Mouse (Mus musculus): ENCODE data around the gene Sema3e. TPM values are rescaled to one million over a fixed set of nuclear protein-coding genes. Genes with fewer than 3 reads are reported as not detected.

Sema3e gene
- polyA plus RNA-seq, 1 experiment from 2014 or later: 18.9 TPM

DNA sequence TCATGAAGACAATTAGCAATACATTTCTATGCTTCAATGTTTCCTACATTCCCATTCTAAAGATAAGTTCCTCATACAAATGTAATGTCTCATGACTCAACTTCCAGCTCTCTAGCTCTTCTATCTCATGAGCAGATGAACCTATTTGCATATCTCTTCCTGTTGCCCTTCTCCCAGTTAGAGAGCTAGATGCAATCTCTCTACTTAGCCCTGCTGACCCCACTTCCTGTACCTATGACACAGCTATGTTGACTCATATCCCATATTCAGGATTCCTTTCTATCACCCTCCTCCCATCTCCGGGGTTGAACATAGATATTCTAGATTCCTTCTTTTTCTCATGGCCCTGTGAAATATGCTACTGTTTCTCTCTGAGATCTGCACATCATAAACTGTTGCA lies 38.0 kb upstream of the Sema3e start:
- Histone ChIP-seq H3K4me1 (ENCODE audit: insufficient read depth, low read depth, low read length) (peaks cover 13% of the 10 kb centered on the region; the same call in 1 of the 2 replicates), H3K36me3 (ENCODE audit: insufficient read depth, low read length) (no peaks in the 10 kb centered on the region), H3K9ac (replicated peaks; ENCODE audit: low read depth) (no peak overlapping the region), H3K27me3 (replicated peaks; ENCODE audit: insufficient read depth, low read length) (no peaks in the 10 kb centered on the region), H3K4me3 (ENCODE audit: low read depth, low read length) (no peak overlapping the region), H3K4me2 (replicated peaks; ENCODE audit: low read depth, low read length) (no peak overlapping the region), H3K27ac (ENCODE audit: low read length) (no peak overlapping the region), H3K9me3 (ENCODE audit: low read length) (no peaks in the 10 kb centered on the region)
- DNase-seq (ENCODE audit: low spot score) (no peak), ATAC-seq (no peak)
- 21% methylated on average over 1 of the region's 1 CpGs for WGBS
- TF ChIP-seq EP300 (IDR thresholded peaks at IDR 0.05): no peak

GRCm38 (mm10) chr5:13988023-13988422 lies 37.1 kb upstream of the Sema3e start:
- H3K27me3 ChIP-seq (replicated peaks; ENCODE audit: insufficient read depth, low read length): no peaks in the 10 kb centered on the region
- ATAC-seq (peak; percentile 41; the same call in 1 of the 2 replicates), DNase-seq (ENCODE audit: low spot score) (peak; percentile 19)
- H3K4me2 ChIP-seq (replicated peaks; ENCODE audit: low read depth, low read length): no peak overlapping the region
- peaks cover 5% of the 10 kb centered on the region; the same call in 1 of the 2 replicates for H3K4me1 ChIP-seq (ENCODE audit: insufficient read depth, low read depth, low read length)
- no peak overlapping the region for H3K9ac ChIP-seq (replicated peaks; ENCODE audit: low read depth)
- H3K9me3 ChIP-seq (ENCODE audit: low read length): no peaks in the 10 kb centered on the region
- 56% methylated on average over 2 of the region's 2 CpGs for WGBS
- no peaks in the 10 kb centered on the region for H3K36me3 ChIP-seq (ENCODE audit: insufficient read depth, low read length)
- TF ChIP-seq EP300 (IDR thresholded peaks at IDR 0.05) (no peak), CTCF (IDR thresholded peaks at IDR 0.05) (no peak)
- no peak overlapping the region for H3K4me3 ChIP-seq (ENCODE audit: low read depth, low read length)
- H3K27ac ChIP-seq (ENCODE audit: low read length): no peak overlapping the region

DNA sequence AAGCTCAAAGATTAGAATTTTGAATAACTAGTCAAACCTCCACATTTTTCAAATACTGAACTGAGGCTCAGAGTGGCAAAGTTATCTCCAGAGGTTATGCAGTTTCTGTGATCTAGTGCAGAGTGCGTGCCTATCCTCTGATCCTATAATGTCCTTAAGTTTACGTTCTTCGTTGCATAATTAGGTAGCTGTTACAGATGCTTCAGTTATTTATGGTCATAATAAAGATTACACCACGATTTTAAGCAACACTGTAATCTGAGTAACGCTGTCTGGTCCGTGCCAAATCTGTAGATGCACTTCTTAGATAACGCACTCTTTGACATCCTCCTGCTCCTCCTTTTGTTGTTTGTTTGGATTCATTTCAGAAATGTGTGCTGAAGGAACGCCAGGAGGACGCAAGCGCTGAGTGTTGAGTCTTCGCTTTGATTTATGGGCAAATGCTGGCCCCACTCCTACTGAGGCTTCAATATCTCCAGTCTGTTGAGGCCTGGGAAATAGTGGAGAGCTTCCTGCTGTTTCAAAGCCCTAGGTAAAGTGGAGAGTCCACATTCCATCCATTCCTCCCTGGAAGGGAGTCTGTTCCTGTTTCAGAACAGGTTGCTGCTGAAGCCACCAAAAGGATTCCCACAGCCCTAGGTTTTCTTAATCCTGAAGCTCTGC lies 32.2 kb upstream of the Sema3e start:
- peak; percentile 81 for DNase-seq (ENCODE audit: low spot score)
- Histone ChIP-seq H3K27me3 (replicated peaks; ENCODE audit: insufficient read depth, low read length) (no peaks in the 10 kb centered on the region), H3K27ac (ENCODE audit: low read length) (peak overlapping the region; percentile 33), H3K4me3 (ENCODE audit: low read depth, low read length) (no peak overlapping the region), H3K4me1 (ENCODE audit: insufficient read depth, low read depth, low read length) (no peaks in the 10 kb centered on the region), H3K9ac (replicated peaks; ENCODE audit: low read depth) (no peak overlapping the region), H3K36me3 (ENCODE audit: insufficient read depth, low read length) (no peaks in the 10 kb centered on the region), H3K4me2 (replicated peaks; ENCODE audit: low read depth, low read length) (peak overlapping the region; percentile 22; the same call in 1 of the 2 replicates), H3K9me3 (ENCODE audit: low read length) (no peaks in the 10 kb centered on the region)
- TF ChIP-seq CTCF (IDR thresholded peaks at IDR 0.05): peak; percentile 6; the same call in 1 of the 2 replicates
- TF ChIP-seq EP300 (IDR thresholded peaks at IDR 0.05): peak; percentile 88
- WGBS: 8% methylated on average over 11 of the region's 11 CpGs
- ATAC-seq: peak; percentile 96

DNA sequence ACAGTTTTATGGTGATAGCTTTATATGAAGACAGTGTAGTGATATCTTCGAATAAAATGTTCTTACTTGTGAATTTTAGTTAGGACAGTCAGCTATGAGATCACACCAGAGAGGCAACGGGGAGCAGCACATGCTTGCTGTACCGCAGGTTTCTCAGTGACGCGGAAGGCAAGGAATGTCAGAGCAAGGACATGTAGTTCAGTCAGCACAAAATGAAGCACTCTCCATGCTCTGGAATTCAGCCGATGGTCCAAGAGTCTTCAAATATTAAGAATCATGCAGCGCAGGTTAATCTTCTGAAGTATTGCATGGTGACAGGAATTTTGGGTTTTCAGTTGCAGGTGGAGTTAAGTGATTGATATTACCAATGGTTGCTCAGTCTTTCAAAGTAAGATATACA lies 3.3 kb downstream of the Sema3e start:
- no peaks in the 10 kb centered on the region for H3K4me1 ChIP-seq (ENCODE audit: insufficient read depth, low read depth, low read length)
- DNase-seq (ENCODE audit: low spot score) (peak; percentile 70), ATAC-seq (peak; percentile 72)
- H3K27ac ChIP-seq (ENCODE audit: low read length): no peak overlapping the region
- H3K9ac ChIP-seq (replicated peaks; ENCODE audit: low read depth): no peak overlapping the region
- no peak overlapping the region for H3K4me3 ChIP-seq (ENCODE audit: low read depth, low read length)
- no peaks in the 10 kb centered on the region for H3K9me3 ChIP-seq (ENCODE audit: low read length)
- H3K36me3 ChIP-seq (ENCODE audit: insufficient read depth, low read length): no peaks in the 10 kb centered on the region
- TF ChIP-seq CTCF (IDR thresholded peaks at IDR 0.05): no peak
- TF ChIP-seq EP300 (IDR thresholded peaks at IDR 0.05): peak; percentile 80
- 54% methylated on average over 7 of the region's 7 CpGs for WGBS
- H3K27me3 ChIP-seq (replicated peaks; ENCODE audit: insufficient read depth, low read length): no peaks in the 10 kb centered on the region
- H3K4me2 ChIP-seq (replicated peaks; ENCODE audit: low read depth, low read length): no peak overlapping the region

DNA sequence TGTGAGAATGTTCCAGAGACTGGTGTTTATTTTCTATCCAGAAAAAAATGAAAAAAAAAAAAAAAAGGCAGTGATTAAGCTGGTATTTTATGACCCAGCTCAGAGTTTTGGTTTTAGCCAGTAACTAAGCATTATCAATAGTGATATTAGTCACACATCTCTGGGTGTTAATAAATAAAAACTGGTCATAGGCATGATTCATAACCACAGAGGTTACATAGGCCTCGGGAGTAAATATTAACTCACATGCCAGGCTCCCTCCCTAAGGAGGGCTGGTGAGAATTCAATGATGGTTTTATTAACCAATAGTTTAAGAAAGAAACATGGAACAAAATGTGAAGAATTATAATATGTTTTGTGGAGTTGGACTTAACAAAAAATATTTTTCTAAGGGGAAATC lies 5.7 kb downstream of the Sema3e start:
- Histone ChIP-seq H3K9ac (replicated peaks; ENCODE audit: low read depth) (no peak overlapping the region), H3K27me3 (replicated peaks; ENCODE audit: insufficient read depth, low read length) (no peaks in the 10 kb centered on the region), H3K36me3 (ENCODE audit: insufficient read depth, low read length) (no peaks in the 10 kb centered on the region), H3K9me3 (ENCODE audit: low read length) (no peaks in the 10 kb centered on the region), H3K4me2 (replicated peaks; ENCODE audit: low read depth, low read length) (no peak overlapping the region), H3K4me3 (ENCODE audit: low read depth, low read length) (no peak overlapping the region), H3K4me1 (ENCODE audit: insufficient read depth, low read depth, low read length) (no peaks in the 10 kb centered on the region), H3K27ac (ENCODE audit: low read length) (no peak overlapping the region)
- TF ChIP-seq EP300 (IDR thresholded peaks at IDR 0.05) (0 out of 2 replicates have a peak, but pooled peaks have one; percentile 8), CTCF (IDR thresholded peaks at IDR 0.05) (no peak)
- 50% methylated on average over 1 of the region's 1 CpGs for WGBS
- no peak for ATAC-seq
- no peak for DNase-seq (ENCODE audit: low spot score)

DNA sequence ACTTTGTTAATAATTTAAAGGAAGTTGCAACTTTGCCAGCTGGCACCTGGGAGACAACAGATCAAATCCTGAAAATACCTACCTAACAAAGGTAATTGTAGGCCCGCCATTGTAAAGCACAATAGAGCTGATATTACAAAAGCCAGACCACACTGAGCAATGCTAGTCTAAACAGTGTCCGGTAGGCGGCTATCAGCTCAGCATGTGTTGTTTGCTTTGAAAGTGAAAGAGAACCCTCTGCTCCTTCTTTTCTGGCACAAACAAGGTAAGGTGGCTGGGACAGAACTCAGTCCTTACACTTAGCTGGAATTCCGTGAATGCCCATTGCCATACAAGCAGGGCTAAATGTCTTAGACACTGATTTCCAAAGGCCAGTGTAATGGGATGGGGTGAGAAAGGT lies 7.0 kb downstream of the Sema3e start:
- Histone ChIP-seq H3K27ac (ENCODE audit: low read length) (peak overlapping the region; percentile 35; the same call in 1 of the 2 replicates), H3K4me3 (ENCODE audit: low read depth, low read length) (no peak overlapping the region), H3K4me2 (replicated peaks; ENCODE audit: low read depth, low read length) (no peak overlapping the region; the same call in 1 of the 2 replicates), H3K9me3 (ENCODE audit: low read length) (no peaks in the 10 kb centered on the region), H3K9ac (replicated peaks; ENCODE audit: low read depth) (no peak overlapping the region), H3K27me3 (replicated peaks; ENCODE audit: insufficient read depth, low read length) (no peaks in the 10 kb centered on the region), H3K4me1 (ENCODE audit: insufficient read depth, low read depth, low read length) (no peaks in the 10 kb centered on the region), H3K36me3 (ENCODE audit: insufficient read depth, low read length) (no peaks in the 10 kb centered on the region)
- peak; percentile 75 for ATAC-seq
- WGBS: 35% methylated on average over 4 of the region's 4 CpGs
- TF ChIP-seq EP300 (IDR thresholded peaks at IDR 0.05): no peak
- TF ChIP-seq CTCF (IDR thresholded peaks at IDR 0.05): peak; percentile 57
- DNase-seq (ENCODE audit: low spot score): peak; percentile 70

All from lung, postnatal 0 days (tissue).